Mouse (Mus musculus) right cerebral cortex, postnatal 25 days (tissue): ENCODE measurements at regions not wholly inside any gene's neighbourhood (a gene's known extent, or its start where the extent isn't known, plus 50 kb on each side); places are given as distances from the start of the nearest gene placed in this dataset.

Source experiments
- DNase-seq: peaks from one replicate; pipeline ENCODE4 v3.0.0; 2022

DNA sequence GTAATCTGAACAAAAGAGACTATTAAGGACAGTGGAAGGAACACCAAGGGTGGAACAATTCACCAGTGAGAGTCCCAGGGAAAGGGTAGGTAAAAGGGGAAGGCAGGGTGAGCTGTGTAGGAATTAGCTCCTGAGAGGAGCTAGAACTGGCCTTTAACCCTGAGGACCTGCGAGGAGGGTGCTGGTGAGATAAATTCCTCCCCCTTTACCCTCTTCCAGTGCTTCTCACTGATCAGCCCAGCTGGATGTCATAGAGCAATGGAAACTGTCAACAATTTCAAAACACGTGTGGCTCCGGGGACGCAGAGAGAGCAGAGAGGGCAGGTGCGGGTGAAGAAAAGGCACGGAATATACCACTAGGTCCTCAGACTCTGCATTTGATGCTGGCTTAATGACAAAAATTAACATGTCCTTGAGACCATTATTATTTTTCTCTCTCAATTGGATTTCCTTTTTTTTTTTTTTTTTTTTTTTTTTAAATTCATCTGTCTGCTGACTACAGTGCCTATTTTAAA is 107.7 kb upstream of the Spats2l start:
- DNase-seq = no peak

DNA sequence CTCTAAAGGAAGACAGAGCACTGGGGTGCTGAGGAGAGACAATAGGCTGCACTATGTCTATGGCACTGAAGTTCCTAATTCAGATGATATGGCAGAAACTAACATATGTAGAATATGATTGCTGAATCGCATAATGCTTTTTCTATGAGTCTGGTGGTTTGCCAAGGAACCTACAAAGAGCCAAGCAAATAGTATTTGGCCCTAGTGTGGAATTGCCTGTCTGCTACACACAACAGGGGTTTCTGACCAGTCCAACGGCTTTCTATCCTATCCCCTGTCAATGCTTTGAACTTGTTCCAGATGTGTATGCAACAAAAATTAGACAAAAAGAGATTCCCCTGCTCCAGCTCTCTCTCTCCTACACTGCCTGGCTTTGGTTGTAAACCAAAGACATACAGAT is 100.5 kb upstream of the Spats2l start:
- DNase-seq = no peak

DNA sequence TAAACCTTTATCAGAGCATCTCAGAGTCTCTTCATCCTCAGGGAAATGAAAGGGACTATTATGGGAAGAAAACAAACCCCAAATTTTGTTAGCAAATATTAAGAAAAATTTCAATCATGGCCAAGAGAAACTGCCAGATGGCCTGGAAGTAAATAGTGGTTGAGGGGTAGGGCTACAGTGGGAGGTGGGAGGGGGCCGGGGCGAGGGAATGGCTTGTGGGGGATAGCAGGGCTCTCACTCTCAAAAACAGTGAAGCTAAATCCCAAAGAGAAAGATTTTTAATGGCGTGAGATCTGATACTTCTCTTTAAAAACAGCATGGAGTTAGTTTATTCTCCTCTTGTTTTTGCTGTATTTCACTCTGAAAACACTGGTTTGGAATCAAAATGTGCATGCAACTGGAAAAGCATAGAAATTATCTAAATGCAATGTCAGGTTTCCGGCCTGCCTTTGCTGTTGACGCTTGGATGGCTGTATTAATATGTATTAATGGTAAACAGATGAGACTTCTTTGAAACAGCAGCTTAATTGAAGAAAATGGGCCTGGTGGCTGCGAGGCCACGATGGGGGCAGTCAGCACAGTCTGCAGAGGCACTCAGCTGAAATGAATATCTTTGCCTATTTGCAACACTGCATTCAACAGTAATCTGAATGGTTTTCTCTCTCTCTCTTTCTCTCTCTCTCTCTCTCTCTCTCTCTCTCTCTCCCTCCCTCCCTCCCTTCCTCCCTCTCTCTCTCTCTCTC is 99.8 kb upstream of the Spats2l start:
- DNase-seq = no peak

DNA sequence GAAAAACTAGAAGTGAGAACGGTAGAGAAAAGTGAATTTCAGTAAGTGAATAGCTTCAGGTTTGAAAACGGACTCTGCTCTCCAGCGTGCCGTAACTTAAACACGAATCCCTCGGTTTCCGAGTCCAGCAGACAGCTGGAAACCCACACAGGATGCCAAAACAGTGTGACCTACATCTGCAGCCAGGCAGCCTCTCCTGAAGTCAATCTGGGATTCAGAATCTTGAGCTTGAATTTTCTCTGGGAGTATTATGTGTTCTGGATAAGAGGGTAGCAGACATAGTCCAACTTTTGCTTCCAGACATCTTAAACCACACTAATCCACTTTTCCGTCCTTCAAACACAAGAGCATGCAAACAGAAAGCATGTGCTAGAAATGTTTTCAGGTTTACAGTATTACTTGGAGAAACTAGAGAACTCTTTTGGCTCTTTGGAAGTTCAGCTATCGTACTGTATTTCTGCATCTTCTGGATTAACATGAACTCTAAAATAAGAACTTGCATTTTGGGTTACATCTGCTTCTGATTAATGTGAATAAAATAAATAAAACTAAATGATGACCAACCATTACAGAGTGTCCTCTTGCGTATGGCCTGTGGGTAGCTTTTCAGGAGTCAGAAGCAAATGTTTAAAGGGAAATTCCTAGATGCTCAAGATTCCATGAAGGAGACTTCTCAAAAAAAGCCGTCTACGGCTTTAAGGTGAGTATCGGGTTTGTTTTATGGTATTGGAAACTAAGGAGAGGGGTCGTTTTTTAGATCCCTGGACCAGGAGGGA is 89.4 kb upstream of the Spats2l start:
- DNase-seq = no peak

DNA sequence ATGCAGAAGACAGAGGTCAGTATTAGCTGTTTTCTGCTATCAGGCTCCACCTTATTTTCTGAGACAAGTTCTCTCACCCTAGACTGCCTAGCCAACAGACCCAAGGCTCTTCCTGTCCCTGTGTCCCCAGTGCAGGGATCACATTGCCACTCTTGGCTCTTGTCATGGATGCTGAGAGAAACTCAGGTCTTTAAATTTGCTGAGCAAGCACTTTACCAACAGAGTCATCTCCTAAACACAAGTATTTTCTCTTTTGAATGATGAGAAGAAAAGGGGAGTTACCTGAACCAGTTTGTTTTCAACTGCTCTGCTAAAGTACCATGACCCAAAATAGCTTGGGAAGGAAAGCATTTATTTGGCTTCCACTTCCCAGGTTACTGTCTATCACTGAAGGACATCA is 84.7 kb upstream of the Spats2l start:
- DNase-seq = no peak

DNA sequence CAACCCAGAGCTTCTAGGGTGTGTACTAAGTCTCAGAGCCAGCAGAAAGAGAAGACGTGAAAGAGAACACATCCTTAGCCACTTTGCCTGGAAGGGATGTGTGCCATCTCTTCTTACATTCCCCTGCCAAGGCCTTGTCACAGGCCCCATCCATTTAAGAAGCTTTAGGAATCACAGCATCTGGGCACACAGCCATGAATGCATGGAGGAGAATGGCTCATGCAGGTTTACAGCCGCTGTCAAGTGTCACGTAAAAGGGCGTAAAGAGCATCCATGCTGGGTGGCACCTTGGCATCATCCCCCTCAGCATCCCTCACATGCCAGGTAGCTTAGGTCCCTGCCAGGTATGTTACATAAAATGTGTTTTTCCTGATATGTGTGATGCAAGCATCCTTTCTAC is 66.1 kb upstream of the Spats2l start:
- DNase-seq = no peak

DNA sequence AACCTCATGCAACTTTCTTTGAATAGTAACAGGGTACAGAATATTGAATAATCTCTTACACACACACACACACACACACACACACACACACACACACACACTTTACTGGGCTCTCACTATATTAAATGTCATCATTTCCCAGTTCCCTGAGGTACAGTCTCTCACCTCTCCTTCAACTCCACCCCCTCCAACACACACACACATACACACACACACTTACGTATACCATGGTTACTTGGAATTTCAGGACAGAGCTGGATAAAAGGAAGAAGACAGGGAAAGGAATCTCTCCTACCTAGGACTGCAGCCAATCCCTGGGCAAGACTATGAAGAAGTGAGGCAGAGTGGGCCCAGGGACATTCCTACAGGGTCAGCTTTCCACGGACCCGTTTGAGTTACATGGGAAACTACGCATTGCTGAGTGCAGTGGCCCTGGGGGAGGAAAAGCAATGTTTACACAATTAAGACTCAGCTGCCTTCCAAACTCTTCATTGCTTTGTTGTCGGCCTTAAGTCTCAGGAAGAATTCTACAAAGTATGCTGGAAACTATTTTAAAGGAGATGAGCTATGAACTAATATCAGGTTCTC is 61.0 kb upstream of the Spats2l start:
- no peak for DNase-seq

DNA sequence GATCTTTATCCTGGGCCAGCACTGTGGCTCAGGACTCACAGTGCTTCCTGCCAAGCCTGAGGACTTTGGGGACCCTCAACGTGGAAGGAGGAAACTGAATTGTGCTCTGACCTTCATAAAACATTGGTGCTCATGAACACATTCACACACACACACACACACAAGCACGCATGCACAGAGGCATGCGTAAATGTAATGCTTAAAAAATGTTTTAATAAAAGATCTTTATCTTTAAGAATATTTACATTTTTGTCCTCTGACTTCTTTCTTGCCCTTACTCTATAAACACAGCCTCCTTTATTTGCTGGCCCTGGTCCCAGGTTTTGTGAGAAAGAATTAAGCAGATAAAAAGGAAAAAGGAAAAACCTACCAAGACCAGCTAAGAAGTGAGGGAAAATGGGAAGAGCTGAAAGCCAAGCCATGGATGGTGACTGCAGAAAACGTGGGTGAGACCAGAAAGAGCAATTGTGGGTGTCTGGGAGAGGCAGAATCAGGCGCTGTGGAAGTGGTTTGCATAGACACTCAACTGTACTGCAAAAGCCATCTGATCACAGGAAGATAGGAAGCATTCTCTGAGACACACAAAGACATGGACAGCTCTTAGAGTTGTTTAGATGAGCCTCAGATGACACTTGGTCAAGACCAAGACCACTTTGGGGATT is 56.7 kb upstream of the Spats2l start:
- no peak for DNase-seq

DNA sequence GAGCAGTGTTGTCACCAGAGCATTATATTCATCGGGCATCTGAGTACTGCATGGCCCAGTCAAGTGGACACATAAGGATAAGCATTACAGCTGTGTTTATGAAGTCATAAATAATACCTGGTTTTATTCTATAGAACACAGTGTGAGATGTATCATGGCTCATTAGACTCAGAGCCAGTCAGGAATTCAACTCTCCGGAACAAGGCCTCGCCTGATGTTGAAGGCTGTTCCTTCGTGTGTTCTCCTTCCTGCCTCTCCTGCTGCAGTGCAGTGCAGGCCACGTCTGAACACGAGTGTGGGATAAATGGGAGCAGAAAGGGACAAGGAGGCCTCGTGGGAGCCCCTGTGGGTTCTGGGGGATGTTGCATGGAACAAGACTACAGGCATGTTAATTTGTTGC is 55.6 kb upstream of the Spats2l start:
- DNase-seq = no peak
